Comparison of ENCODE assay signal across 17 mouse cellular contexts in genomic region chr3:94913801-94914200, GRCm38 (mm10). TPM values are rescaled to one million over a fixed set of nuclear protein-coding genes. Genes with fewer than 3 reads are reported as not detected.
DNase-seq lines count a peak whose midpoint lies in the region; ATAC-seq and TF ChIP-seq lines count a peak whose summit lies in the region.
"Had no signal": no experiment of that assay in that cellular context is flagged by ENCODE, and none has a peak within 500 bp of the region (broad histone marks: within the 10 kb centered on the region; RNA-seq: fewer than 3 reads in every experiment).

No protein-coding gene starts in this region.

- TF ChIP-seq EP300 in stomach, postnatal 0 days (optimal IDR thresholded peaks at IDR 0.05), result no peak

- H3K4me1 ChIP-seq in intestine, embryonic 14.5 days (replicated peaks; ENCODE audit: control insufficient read depth, insufficient read depth, low read length), result no peaks in the 10 kb centered on the region
- no peaks in the 10 kb centered on the region for H3K4me1 ChIP-seq in stomach, postnatal 0 days (replicated peaks; ENCODE audit: control insufficient read depth, insufficient read depth)
- H3K4me1 ChIP-seq: hindbrain, embryonic 15.5 days; limb, embryonic 15.5 days; neural tube, embryonic 15.5 days had no signal

- no peaks in the 10 kb centered on the region for H3K36me3 ChIP-seq in intestine, embryonic 14.5 days (ENCODE audit: control insufficient read depth, insufficient read depth, low read length)
- no peaks in the 10 kb centered on the region for H3K36me3 ChIP-seq in stomach, postnatal 0 days (ENCODE audit: control insufficient read depth, insufficient read depth, low read length)
- H3K36me3 ChIP-seq: embryonic facial prominence, embryonic 13.5 days; forebrain, embryonic 10.5 days; G1E; hindbrain, embryonic 15.5 days; limb, embryonic 15.5 days; neural tube, embryonic 15.5 days had no signal

- no peak overlapping the region for H3K4me3 ChIP-seq in intestine, embryonic 14.5 days (ENCODE audit: low read depth, low read length)
- H3K4me3 ChIP-seq in stomach, postnatal 0 days (ENCODE audit: low read depth, low read length), result no peak overlapping the region
- H3K4me3 ChIP-seq: embryonic facial prominence, embryonic 13.5 days; forebrain, embryonic 10.5 days; hindbrain, embryonic 15.5 days; layer of hippocampus, adult 2 months; limb, embryonic 15.5 days; neural tube, embryonic 15.5 days had no signal

- H3K9me3 ChIP-seq in intestine, embryonic 14.5 days (ENCODE audit: control insufficient read depth, low read length), result no peaks in the 10 kb centered on the region
- no peaks in the 10 kb centered on the region for H3K9me3 ChIP-seq in stomach, postnatal 0 days (ENCODE audit: control insufficient read depth, low read length)
- H3K9me3 ChIP-seq: embryonic facial prominence, embryonic 13.5 days; forebrain, embryonic 10.5 days; G1E; hindbrain, embryonic 15.5 days; limb, embryonic 15.5 days; neural tube, embryonic 15.5 days had no signal

- no peak for TF ChIP-seq CTCF in stomach, postnatal 0 days (IDR thresholded peaks at IDR 0.05; ENCODE audit: low read depth)

- no peaks in the 10 kb centered on the region for H3K27me3 ChIP-seq in intestine, embryonic 14.5 days (replicated peaks; ENCODE audit: control insufficient read depth, insufficient read depth, low read length)
- H3K27me3 ChIP-seq in stomach, postnatal 0 days (ENCODE audit: control insufficient read depth, insufficient read depth, low read length), result no peaks in the 10 kb centered on the region
- H3K27me3 ChIP-seq: embryonic facial prominence, embryonic 13.5 days; hindbrain, embryonic 15.5 days; limb, embryonic 15.5 days; neural tube, embryonic 15.5 days had no signal

- H3K4me2 ChIP-seq in intestine, embryonic 14.5 days (ENCODE audit: low read length), result no peak overlapping the region
- no peak overlapping the region for H3K4me2 ChIP-seq in stomach, postnatal 0 days (replicated peaks; ENCODE audit: low read depth)
- H3K4me2 ChIP-seq: embryonic facial prominence, embryonic 13.5 days; hindbrain, embryonic 15.5 days; limb, embryonic 15.5 days; neural tube, embryonic 15.5 days had no signal

- peak overlapping the region; percentile 51; the same call in 1 of the 2 replicates for H3K27ac ChIP-seq in intestine, embryonic 14.5 days (ENCODE audit: low read depth)
- peak overlapping the region; percentile 77 for H3K27ac ChIP-seq in stomach, postnatal 0 days (replicated peaks)
- H3K27ac ChIP-seq: embryonic facial prominence, embryonic 13.5 days; forebrain, embryonic 10.5 days; hindbrain, embryonic 15.5 days; layer of hippocampus, adult 2 months; limb, embryonic 15.5 days; neural tube, embryonic 15.5 days had no signal

- ATAC-seq in intestine, embryonic 14.5 days (replicated peaks; ENCODE audit: low FRiP score, low TSS enrichment, low read depth), result peak; percentile 67; the same call in 1 of the 2 replicates
- peak; percentile 83 for ATAC-seq in stomach, postnatal 0 days (ENCODE audit: low FRiP score, low TSS enrichment)

- peak; percentile 39 to 77 for DNase-seq in kidney, adult 8-10 months
- DNase-seq in kidney, adult 18-20 months, result no peak
- DNase-seq in intestine, embryonic 14.5 days (ENCODE audit: low spot score), result no peak
- peak; percentile 51 to 81 for DNase-seq in kidney, postnatal 36 days
- DNase-seq in stomach, postnatal 0 days (ENCODE audit: low spot score), result peak; percentile 22
- no peak for DNase-seq in adrenal gland, adult 8-10 months
- DNase-seq in thymus, postnatal 4 days, result no peak
- DNase-seq: heart, postnatal 10 days; right cerebral cortex, adult 18-20 months; thymus, postnatal 36 days had no signal

- WGBS in intestine, embryonic 14.5 days, result 54% methylated on average over 5 of the region's 5 CpGs
- 47% methylated on average over 5 of the region's 5 CpGs for WGBS in stomach, postnatal 0 days

- H3K9ac ChIP-seq in intestine, embryonic 14.5 days (ENCODE audit: low read length), result no peak overlapping the region
- no peak overlapping the region for H3K9ac ChIP-seq in stomach, postnatal 0 days (ENCODE audit: low read length)
- H3K9ac ChIP-seq: embryonic facial prominence, embryonic 13.5 days; hindbrain, embryonic 15.5 days; limb, embryonic 15.5 days; neural tube, embryonic 15.5 days had no signal

RNA-seq across cellular contexts. Expression of gene Selenbp1, which starts 19.1 kb away (rescaled TPM):
- 74.2 and 74.5 TPM in 2 replicates for polyA plus RNA-seq in intestine, embryonic 14.5 days (2014; fragmentation: Nextera tagmentation; extraction: Ambion mirVana)
- polyA plus RNA-seq in stomach, postnatal 0 days (2015; fragmentation: Nextera tagmentation; extraction: Ambion mirVana), result 65.9 and 71.9 TPM in 2 replicates
- total RNA-seq in adrenal gland, adult 8-10 months (2022), result 10 to 100 TPM; 43.1 to 69.2 (median 57.5) TPM

RNA-seq across cellular contexts. Expression of gene Psmb4, which starts 27.0 kb away (rescaled TPM):
- polyA plus RNA-seq in intestine, embryonic 14.5 days (2014; fragmentation: Nextera tagmentation; extraction: Ambion mirVana), result 354 and 364 TPM in 2 replicates
- 243 and 251 TPM in 2 replicates for polyA plus RNA-seq in stomach, postnatal 0 days (2015; fragmentation: Nextera tagmentation; extraction: Ambion mirVana)
- 100 to 1,000 TPM; 313 to 362 (median 341) TPM for total RNA-seq in adrenal gland, adult 8-10 months (2022)

RNA-seq across cellular contexts. Expression of gene Rfx5, which starts 40.1 kb away (rescaled TPM):
- 9.7 and 10.1 TPM in 2 replicates for polyA plus RNA-seq in intestine, embryonic 14.5 days (2014; fragmentation: Nextera tagmentation; extraction: Ambion mirVana)
- polyA plus RNA-seq in stomach, postnatal 0 days (2015; fragmentation: Nextera tagmentation; extraction: Ambion mirVana), result 3.0 and 3.2 TPM in 2 replicates
- 10 to 100 TPM; 27.2 to 56.5 (median 40.3) TPM for total RNA-seq in adrenal gland, adult 8-10 months (2022)

Comparison
In these comparisons a context has a peak if more than half of its experiments do, and no peak if none do; other contexts are left out.
1. DNase-seq: peak in kidney, adult 8-10 months (2 of 2), kidney, postnatal 36 days (2 of 2) and stomach, postnatal 0 days (single experiment); none in kidney, adult 18-20 months (single experiment), intestine, embryonic 14.5 days (single experiment), adrenal gland, adult 8-10 months (single experiment) and thymus, postnatal 4 days (single experiment).